Mouse (Mus musculus) thymus, adult 2 months (tissue): Measurements from ENCODE around the gene Prr15l. TPM values are rescaled to one million over a fixed set of nuclear protein-coding genes. Genes with fewer than 3 reads are reported as not detected.

Experiments used
- DNase-seq: peaks from one replicate; pipeline ENCODE4 v3.0.0; 2021
- H3K27ac ChIP-seq: fragments of 200-500 bp; 2 replicates; pipeline ENCODE4 v1.5.1; 2012; ENCODE audit warnings: low read length, control low read depth; ENCODE audit not compliant: control insufficient read depth, insufficient read depth
- H3K27me3 ChIP-seq: fragments of 200-500 bp; 2 replicates; pipeline ENCODE4 v1.6.1; 2012; ENCODE audit warnings: mild to moderate bottlenecking, low read length, moderate library complexity, mixed read lengths; ENCODE audit not compliant: control insufficient read depth, insufficient read depth
- H3K36me3 ChIP-seq: fragments of 200-500 bp; 2 replicates; pipeline ENCODE4 v1.6.1; 2012; ENCODE audit warnings: mild to moderate bottlenecking, low read length, moderate library complexity; ENCODE audit not compliant: control insufficient read depth, insufficient read depth
- H3K4me1 ChIP-seq: fragments of 200-500 bp; replicated peaks from 2 replicates; pipeline ENCODE4 v1.6.1; 2012; ENCODE audit warnings: low read length; ENCODE audit not compliant: control insufficient read depth, insufficient read depth
- H3K4me3 ChIP-seq: fragments of 200-500 bp; 2 replicates; pipeline ENCODE4 v1.5.1; 2012; ENCODE audit warnings: mild to moderate bottlenecking, low read length, control low read depth, moderate library complexity; ENCODE audit not compliant: control insufficient read depth, insufficient read depth
- CTCF ChIP-seq: fragments of 200-500 bp; IDR thresholded peaks from 2 replicates; pipeline ENCODE4 v1.5.1; 2012; ENCODE audit warnings: mild to moderate bottlenecking, control low read depth, low read length, moderate library complexity, borderline replicate concordance; ENCODE audit not compliant: control insufficient read depth, poor library complexity, insufficient read depth; ENCODE audit errors: extremely low read depth
- POLR2A ChIP-seq: fragments of 200-500 bp; IDR thresholded peaks from 2 replicates; pipeline ENCODE4 v1.6.1; 2012; ENCODE audit warnings: mild to moderate bottlenecking, low read length, control low read depth, moderate library complexity; ENCODE audit not compliant: control insufficient read depth, poor library complexity, insufficient read depth; ENCODE audit errors: extremely low read depth
- WGBS: fragments of 180-500 bp; shearing (Covaris S2); methylation state at CpG from one replicate; pipeline ENCODE4 v1.1.7; 2018; 5-methylcytosine and 5-hydroxymethylcytosine counted together
- polyA plus RNA-seq: library from polyadenylated mRNA; depleted of rRNA; stranded (reverse); fragments of >200 nt; gene quantifications from 2 replicates; pipeline ENCODE4 v1.2.3, GENCODE M21; 2012

Prr15l gene
- polyA plus RNA-seq, 1 experiment: 1.3 TPM

- TF ChIP-seq POLR2A (no peak), CTCF (peak; percentile 23; the same call in 1 of the 2 replicates)
- no peaks in the 10 kb centered on the region for H3K36me3 ChIP-seq
- H3K27me3 ChIP-seq: no peaks in the 10 kb centered on the region
- no peak overlapping the region for H3K27ac ChIP-seq
- no peak for DNase-seq
- 76% methylated on average over 10 of the region's 10 CpGs for WGBS
- H3K4me1 ChIP-seq: peaks cover 4% of the 10 kb centered on the region
- no peak overlapping the region for H3K4me3 ChIP-seq
These were observed 9.9 kb downstream of the Prr15l start for GRCm38 (mm10) chr11:96937549-96938425.

GRCm38 (mm10) chr11:96938426-96938800 lies 10.5 kb downstream of the Prr15l start:
- no peak for DNase-seq
- Histone ChIP-seq H3K36me3 (no peaks in the 10 kb centered on the region), H3K27me3 (no peaks in the 10 kb centered on the region), H3K4me1 (peaks cover 6% of the 10 kb centered on the region), H3K27ac (no peak overlapping the region), H3K4me3 (no peak overlapping the region)
- WGBS: 86% methylated on average over 6 of the region's 6 CpGs
- TF ChIP-seq CTCF: no peak
- TF ChIP-seq POLR2A: no peak

GRCm38 (mm10) chr11:96940578-96941465 lies 12.9 kb downstream of the Prr15l start:
- peaks cover 16% of the 10 kb centered on the region for H3K4me1 ChIP-seq
- no peak for DNase-seq
- WGBS: 90% methylated on average over 16 of the region's 16 CpGs

GRCm38 (mm10) chr11:96941989-96942590 lies 14.2 kb downstream of the Prr15l start:
- Histone ChIP-seq H3K36me3 (no peaks in the 10 kb centered on the region), H3K4me1 (peaks cover 16% of the 10 kb centered on the region), H3K27me3 (no peaks in the 10 kb centered on the region), H3K27ac (no peak overlapping the region), H3K4me3 (no peak overlapping the region)
- TF ChIP-seq CTCF: no peak
- TF ChIP-seq POLR2A: no peak
- no peak for DNase-seq
- WGBS: 95% methylated on average over 6 of the region's 6 CpGs

More at GRCm38 (mm10) chr11:96940578-96941465, 12.9 kb downstream of the Prr15l start:
- no peak for TF ChIP-seq CTCF
- no peaks in the 10 kb centered on the region for H3K36me3 ChIP-seq
- no peak overlapping the region for H3K27ac ChIP-seq
- H3K4me3 ChIP-seq: no peak overlapping the region
- no peaks in the 10 kb centered on the region for H3K27me3 ChIP-seq

- 1% methylated on average over 29 of the region's 29 CpGs for WGBS
- peaks cover 23% of the 10 kb centered on the region for H3K4me1 ChIP-seq
- no peaks in the 10 kb centered on the region for H3K27me3 ChIP-seq
- no peaks in the 10 kb centered on the region for H3K36me3 ChIP-seq
- peak; percentile 92 for DNase-seq
- TF ChIP-seq CTCF: no peak; the same call in 1 of the 2 replicates
- TF ChIP-seq POLR2A: peak; percentile 28; the same call in 1 of the 2 replicates
- H3K4me3 ChIP-seq: peak within 1 kb of the TSS; percentile 91
- H3K27ac ChIP-seq: peak within 1 kb of the TSS; percentile 42; the same call in 1 of the 2 replicates
These were observed 15.9 kb downstream of the Prr15l start, which contains the start of gene Pnpo for GRCm38 (mm10) chr11:96943746-96944304. Gene Pnpo (minus strand): TSS chr11:96943986.
